Mouse (Mus musculus) liver (tissue): ENCODE data around the gene Fam13c.

ENCODE experiments used
- DNase-seq: peaks from one replicate; pipeline ENCODE4 v3.0.0-alpha.2; 2020; ENCODE audit warnings: mixed read lengths

The Fam13c gene

GRCm38 (mm10) chr10:70530185-70530823, 90.0 kb downstream of the Fam13c start:
- DNase-seq: no peak

GRCm38 (mm10) chr10:70532249-70532648, 92.0 kb downstream of the Fam13c start:
- no peak for DNase-seq

- DNase-seq: no peak
Measured at GRCm38 (mm10) chr10:70533301-70533781, 93.1 kb downstream of the Fam13c start.

- DNase-seq: no peak
Measured at GRCm38 (mm10) chr10:70533986-70534385, 93.7 kb downstream of the Fam13c start.

GRCm38 (mm10) chr10:70534571-70534970, 94.3 kb downstream of the Fam13c start:
- DNase-seq: no peak

- no peak for DNase-seq
Measured at GRCm38 (mm10) chr10:70535401-70535800, 95.1 kb downstream of the Fam13c start.

- no peak for DNase-seq
Measured at GRCm38 (mm10) chr10:70537694-70538093, 97.4 kb downstream of the Fam13c start.

- DNase-seq: no peak
Measured at GRCm38 (mm10) chr10:70539251-70539650, 99.0 kb downstream of the Fam13c start.

- no peak for DNase-seq
Measured at GRCm38 (mm10) chr10:70540456-70541195, 100.3 kb downstream of the Fam13c start.

- no peak for DNase-seq
Measured at GRCm38 (mm10) chr10:70542857-70543256, 102.6 kb downstream of the Fam13c start.

GRCm38 (mm10) chr10:70552531-70552930, 112.2 kb downstream of the Fam13c start:
- no peak for DNase-seq

GRCm38 (mm10) chr10:70563636-70564035, 123.4 kb downstream of the Fam13c start:
- DNase-seq: peak; percentile 48

- DNase-seq: no peak
Measured at GRCm38 (mm10) chr10:70581556-70582211, 141.4 kb downstream of the Fam13c start.

- no peak for DNase-seq
Measured at GRCm38 (mm10) chr10:70584171-70584570, 143.9 kb downstream of the Fam13c start.

- no peak for DNase-seq
Measured at GRCm38 (mm10) chr10:70586876-70587405, 146.7 kb downstream of the Fam13c start.

GRCm38 (mm10) chr10:70594007-70594406, 153.7 kb downstream of the Fam13c start:
- DNase-seq: no peak

- peak; percentile 23 for DNase-seq
Measured at GRCm38 (mm10) chr10:70598081-70598515, 157.8 kb downstream of the Fam13c start.

- DNase-seq: peak; percentile 3
Measured at GRCm38 (mm10) chr10:70598516-70599125, 158.3 kb downstream of the Fam13c start.

- peak; percentile 68 for DNase-seq
Measured at GRCm38 (mm10) chr10:70599126-70599924, 159.0 kb downstream of the Fam13c start.

- no peak for DNase-seq
Measured at GRCm38 (mm10) chr10:70599925-70600305, 159.6 kb downstream of the Fam13c start.
